Mouse (Mus musculus): ENCODE data around the gene Tjp1.

Gene Tjp1

DNA sequence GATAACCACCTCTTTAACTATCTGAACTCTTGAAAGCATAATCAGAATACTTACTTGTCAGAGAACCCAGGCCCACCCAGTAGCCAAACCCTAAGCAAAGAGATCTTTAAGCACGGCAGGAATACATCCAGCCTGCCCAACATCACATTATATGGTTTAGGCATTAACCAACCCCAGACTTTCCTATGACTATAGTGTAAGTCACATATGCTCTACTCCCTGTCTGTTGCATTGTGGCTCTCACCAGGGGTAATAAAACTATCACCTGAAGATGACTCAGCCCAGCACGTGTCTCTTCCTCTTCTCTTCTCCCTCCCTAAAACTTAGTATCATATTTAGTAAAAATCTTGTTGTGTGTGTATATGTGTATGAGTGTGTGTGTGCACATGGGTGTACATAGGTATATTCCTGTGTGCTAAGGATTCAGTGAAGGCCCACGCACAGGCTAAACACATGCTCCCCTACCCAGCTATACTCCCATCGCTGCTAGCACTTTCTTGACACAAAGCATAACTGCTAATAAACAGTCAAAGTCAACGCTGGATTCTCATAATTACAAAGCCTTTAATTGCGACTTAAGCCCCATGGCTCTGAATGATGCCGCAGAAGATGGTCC, 139.9 kb downstream of the Tjp1 start:
- peak; percentile 55 for DNase-seq

DNA sequence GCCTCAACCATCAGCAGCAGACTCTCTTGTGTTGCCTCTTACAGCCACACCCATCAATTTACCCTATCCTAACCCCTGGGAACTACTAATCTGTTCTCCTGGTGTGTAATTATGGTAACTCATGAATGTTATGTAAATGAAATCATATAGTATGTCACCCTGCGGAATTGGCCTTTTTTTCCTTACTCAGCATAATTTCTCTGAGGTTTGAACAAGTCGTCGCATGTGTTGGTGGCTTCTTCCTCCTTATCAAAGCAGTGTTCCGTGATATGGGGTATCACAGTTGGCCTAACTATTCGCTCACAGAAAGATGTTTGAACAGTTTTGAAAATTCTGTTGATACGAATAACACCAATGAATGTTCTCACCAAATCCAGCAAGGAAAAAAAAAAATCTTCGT, 142.8 kb downstream of the Tjp1 start:
- peak; percentile 44 for DNase-seq

DNA sequence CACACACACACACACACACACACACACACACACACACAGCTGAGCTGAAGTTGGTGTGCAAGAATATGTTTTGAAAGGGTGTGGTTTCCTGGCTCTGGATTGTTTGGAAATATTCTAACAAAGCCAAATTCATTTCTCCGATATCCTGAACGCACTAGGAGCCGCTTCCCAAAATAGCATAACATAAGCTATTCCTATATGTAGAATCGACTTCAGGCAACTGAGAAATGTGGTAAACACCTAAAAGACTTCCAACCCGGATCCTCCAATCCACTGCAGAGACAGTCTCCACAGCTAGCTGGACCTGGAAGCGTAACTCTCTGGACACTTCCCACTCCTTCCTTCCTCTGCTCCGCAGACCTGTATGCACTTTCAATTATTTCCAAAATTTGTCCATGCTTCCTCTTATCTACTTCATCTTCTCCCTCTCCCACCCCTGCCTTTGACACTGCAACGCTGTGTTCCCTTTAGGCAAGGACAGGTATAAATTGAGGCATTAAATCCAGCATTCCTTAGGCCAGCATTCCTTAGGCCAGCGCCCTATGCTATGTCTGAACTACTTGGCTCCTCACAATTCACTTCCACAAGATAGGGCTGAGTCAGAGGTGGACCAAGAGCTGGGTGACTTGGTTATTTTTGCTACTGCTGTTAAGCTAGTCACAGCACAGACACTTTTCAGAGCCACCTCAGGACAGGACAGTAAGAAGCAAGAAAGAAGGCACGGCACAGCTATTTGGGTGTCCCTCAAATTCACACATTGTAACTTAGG, 144.9 kb downstream of the Tjp1 start:
- DNase-seq: peak; percentile 93

DNA sequence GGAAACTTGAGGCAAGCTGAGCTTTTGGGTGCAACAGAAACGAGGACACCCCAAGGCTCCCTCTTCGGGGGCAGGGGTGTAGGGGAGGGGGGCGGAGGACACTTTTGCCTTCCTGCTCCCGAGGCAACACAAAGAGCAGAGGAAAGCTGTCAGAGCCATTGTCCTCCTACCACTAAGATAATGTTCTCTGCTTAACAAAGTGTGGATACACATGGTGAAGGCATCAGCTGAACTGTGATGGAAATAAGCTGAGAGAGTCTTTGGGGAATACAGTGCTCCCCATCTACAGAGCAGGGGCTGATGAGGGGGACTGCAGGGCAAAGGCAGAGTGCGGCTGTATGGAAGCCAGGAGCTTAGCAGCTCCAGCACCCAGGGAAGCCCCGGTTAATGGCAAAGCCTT, 145.7 kb downstream of the Tjp1 start:
- peak; percentile 97 for DNase-seq

DNA sequence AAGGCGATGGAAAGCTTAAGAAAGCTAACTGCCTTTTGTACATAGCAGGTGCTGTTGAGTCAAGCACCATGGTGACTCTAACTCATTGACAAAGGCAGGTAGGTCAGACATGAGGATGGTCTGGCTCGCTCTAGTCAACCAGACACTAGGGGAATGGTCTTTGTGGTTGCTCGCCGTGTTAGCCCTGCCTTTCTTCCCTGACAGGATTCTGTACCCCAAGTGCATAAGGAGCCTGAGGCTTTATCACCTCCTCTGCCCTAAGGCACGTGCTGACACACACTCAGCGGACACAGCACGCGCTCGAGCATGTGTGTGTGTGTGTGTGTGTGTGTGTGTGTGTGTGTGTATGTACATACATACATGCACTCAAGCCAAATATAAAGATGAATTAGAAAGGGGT, 146.9 kb downstream of the Tjp1 start:
- peak; percentile 69 for DNase-seq

DNA sequence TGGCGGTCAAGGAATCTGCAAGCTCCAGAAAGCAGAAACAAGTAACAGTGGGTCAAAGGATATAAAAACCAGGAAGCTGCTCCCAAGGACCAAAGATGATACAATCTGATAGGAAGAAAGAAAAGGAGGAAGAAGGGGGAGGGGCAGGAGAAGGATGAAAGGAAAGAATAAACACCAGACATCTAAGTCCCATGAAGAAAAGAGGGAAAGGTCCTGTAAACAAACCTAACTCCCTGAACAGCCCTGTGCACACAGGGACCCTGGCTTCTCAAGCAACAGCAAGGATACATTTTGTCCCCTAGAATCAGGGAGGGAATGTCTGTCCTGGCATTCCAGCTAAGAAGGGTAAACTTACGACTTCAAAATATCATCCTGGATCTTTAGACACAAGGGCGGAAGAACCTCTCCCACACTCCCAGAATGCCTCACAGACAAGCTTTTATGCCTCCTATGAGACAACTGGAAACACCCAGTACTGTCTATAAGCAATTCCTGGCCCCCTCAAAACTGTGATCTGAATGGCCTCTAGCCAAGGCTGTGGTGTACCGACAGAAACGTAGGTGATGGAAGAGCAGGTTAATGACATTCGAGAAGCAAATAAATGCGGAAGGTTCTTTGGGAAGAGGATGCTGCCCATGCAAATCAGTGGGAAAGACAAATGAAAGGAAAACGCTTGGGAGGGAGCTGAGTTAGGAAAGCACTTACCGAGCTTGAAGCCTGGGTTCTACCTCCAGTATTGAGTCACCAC, 148.6 kb downstream of the Tjp1 start:
- peak; percentile 70 for DNase-seq

DNA sequence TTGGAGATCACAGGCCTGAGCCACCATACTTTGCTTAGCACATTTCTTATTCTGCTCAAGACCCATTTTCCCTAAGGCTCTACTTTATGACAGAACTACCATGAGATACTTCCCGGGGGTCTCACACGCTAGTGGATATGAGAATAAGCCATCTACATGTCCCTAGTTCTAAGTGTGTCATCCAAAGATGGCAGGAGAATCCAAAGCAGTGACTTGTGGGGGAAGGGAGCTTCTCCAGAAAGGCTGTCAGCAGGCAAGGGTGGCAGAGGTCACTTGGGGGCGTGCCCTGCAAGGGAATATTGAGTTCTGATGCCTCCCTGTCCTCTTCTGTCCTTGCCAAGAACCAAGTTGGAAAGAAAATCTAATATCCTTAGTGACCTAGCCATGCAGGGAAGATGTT, 150.1 kb downstream of the Tjp1 start:
- peak; percentile 75 for DNase-seq

DNA sequence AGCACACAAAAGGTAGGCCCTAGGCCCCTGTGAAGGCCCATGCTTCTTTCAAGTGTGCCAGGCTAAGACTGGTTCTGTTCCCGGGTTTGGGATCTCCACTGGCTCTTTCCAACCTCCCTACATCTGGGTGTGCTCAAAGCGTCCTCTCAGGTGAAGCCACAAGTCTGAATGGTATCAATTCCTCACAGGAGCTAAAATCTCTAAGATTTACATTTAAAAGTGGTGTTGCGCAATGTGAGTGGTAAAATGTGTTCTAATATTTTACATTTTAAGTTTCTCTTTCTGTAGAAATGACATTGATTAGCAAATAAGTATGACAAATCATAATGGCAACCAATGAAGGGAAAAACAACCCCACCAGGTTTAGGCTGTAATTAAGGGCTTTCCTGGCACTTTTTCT, 152.0 kb downstream of the Tjp1 start:
- DNase-seq: no peak

DNA sequence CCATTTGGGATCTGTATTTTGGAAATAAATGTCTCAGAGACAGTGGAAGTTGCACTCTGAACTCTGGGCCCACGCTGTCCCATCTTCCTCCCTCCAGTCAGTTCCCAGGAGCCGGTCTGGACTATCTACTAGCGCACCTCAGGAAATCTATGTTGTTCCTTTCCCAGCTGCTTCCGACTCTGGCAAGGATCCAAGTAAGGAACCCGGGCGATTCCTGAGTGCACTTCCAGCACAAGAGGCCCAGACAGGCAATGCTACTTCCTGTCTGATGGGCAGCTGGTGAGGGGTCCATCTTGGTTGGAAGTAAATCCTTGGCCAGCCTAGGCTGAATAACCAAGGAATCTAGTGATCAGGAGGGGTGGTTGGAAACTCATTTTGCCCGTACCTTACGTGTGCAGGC, 152.4 kb downstream of the Tjp1 start:
- DNase-seq: peak; percentile 99

DNA sequence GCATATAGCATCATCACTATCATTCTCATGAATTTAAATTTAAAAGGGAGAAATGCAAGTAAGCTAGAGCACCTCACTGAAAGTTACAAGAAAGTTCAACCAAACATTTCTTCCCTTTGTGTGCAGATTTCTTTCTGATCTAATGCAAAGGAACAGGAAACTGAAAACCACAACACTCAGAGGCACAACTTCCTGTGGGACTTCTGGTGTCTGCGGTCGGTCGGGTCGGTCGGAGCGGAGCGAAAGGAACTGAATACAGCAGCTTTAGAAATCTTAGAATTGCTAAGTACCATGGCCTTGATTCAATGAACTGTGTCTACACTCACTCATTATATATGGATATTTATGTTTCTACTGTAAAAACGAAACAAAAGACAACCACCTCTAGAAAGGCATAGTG, 154.2 kb downstream of the Tjp1 start:
- DNase-seq: peak; percentile 90

DNA sequence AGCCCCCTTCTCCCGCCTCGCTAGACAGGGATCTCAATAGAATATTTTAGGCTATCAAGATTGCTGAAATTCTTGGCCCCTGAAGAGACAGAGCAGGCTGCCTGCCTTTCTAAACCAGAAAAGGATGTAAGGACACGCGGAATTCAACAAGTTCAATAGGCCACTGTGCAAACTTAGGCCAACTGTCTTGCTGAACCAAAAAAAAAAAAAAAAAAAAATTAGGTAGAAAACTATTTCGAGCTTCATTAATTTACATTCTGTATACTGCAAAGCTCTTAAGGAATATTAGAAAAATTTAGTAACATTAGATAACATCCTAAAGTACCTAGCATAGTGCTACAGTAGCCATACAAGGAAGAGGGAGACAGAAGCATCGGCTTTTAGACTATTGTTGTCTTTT, 155.8 kb downstream of the Tjp1 start:
- DNase-seq: no peak

DNA sequence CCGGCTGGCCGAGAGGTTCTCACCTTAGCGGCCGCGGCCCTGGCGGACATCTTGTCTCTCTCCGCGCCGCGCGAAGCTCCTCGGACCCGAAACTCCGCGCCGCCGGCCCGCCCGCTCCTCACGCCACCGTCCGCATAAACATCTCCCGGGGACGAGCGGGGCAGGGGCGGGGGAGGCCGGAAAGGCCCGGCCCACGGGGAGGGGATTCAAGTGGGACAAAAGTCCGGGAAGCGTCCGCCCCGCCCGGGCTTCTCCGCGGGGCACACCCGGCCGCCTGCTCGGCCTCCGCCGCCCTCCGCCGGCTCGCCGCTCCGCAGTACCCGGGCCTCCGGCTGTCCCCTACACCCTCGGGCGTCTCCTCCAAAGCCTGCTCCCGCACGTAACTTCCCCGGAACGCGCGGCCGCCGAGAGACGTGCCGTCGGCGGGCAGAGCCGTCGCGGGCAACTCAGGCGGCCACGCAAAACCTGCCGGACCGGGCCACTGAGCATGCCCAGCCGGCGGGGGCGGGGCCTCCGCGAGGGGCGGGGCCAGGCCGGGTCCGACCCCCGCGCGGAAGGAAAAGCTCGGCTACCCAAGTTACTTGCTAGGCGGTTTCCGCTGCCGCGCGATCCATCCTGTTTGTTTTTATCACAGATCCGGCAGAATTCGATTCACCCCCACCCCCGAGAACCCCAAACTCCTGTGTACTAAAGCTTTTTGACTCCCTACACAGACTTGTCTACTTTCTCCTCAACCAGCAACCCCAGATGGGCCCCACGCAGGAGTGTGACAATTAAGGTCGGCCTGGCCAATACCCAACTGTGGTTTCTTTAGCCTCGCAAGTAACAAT, 156.6 kb downstream of the Tjp1 start:
- DNase-seq: peak; percentile 100

DNA sequence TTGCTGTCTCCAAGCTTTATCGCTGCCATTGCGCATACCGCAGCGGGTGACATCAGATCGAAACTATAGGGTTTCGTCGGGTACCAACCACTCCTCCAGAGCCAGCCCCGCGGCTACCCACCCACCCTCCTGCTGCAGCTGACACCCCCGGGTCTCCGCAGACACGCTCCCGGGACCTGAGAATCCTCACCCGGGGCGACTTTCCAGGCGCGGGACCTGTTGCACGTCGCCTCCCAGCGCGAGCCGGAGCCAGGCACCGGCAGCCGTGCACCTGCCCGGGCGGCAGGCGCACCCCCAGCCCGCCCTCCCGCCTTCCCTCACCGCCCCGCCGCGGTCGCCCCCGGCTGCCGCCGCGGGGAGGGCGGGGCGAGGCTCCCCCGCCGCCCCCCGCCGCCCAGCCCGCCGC, 157.2 kb downstream of the Tjp1 start:
- DNase-seq: no peak

DNA sequence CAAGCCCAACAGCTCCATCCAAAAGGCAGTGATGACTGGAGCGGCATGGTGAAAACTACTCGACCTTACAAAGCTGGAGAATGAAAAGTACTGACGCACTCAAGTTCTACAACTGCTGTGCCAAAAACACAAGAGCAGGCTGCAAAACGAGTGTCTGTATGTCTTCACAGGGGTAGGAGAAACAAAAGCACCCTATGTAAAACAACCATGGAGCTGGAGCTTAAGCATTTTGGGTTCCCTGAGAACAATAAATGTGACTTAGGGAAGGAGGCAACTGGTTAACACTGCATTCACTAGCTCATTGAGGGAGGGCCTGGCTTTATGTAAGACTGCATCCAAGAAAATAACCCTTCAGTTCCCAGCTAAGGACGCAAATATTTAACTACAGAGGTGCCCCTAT, 158.5 kb downstream of the Tjp1 start:
- DNase-seq: peak; percentile 80

DNA sequence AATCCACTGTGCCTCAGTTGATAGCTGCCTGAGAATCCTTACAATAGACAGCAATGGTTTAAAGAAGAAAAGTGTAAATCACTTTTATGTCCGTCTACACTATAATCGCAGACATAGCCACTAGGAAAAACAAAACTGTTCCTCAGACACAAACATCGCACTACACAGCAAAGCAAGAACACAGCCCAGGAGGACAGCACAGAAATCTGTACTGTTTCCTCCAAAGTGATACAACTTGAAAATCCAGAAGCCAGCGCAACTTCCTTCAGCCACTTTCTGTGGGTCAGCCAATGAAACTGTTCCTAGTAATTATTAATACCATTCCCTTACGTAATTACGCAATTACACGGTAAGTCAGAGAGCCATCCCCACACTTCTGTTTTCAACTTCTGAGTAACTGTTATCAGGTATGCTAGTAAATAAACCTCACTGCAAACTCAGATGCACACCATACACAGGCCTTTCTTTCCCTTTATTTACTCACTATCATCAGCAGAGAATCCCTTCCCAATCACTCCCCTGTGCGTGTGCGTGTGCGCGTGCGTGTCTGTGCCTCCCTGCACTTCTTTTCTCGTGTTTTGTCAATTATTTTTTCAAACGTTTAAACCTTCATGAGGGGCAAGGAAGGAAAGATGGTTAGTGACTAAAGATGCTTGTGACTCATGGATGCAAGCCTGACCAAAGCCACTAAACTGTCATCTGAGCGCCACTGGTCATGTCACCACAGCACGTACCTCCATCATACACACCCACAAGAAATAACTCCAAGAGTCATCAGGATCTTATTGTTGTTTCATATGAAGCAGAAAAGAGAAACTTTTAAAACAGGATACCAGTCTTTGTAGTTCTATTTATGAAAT, 160.0 kb downstream of the Tjp1 start:
- DNase-seq: peak; percentile 82

DNA sequence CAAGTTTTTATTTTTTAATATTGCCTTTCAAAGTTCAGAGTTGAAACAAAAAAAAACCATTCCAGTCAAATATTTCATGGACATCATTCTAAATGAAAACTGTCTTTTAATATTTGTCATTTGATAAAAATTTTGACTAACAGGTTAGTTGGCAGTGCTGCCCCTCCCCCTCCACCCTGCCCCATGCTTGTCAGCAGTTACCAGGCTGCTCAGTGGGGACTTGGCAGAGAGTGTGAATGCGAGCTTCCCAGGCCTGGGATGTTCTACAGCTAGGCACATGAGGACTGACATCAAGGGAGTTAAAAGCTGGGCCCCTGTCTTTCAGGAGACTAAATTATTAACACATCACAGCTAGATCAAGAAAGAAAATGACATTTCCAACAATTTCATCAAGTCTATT, 161.4 kb downstream of the Tjp1 start:
- peak; percentile 94 for DNase-seq

DNA sequence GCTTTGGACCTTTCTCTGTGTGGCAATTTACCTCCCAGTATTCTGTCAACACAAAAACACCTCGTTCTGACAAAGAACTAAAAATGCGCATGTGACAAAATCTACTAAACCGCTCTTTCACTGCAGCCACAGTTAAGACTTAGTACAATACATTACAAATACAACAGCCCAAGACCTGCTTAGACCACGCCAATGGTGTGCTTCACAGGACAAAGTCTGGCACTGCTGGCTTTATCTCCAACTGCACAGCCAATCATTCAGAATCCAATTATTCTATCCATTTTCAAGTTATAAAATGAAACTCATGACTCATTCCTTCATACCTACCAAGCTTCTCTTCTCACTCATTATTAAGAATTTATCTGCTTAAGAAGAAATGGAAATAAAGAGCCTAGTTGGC, 162.0 kb downstream of the Tjp1 start:
- peak; percentile 19 for DNase-seq

DNA sequence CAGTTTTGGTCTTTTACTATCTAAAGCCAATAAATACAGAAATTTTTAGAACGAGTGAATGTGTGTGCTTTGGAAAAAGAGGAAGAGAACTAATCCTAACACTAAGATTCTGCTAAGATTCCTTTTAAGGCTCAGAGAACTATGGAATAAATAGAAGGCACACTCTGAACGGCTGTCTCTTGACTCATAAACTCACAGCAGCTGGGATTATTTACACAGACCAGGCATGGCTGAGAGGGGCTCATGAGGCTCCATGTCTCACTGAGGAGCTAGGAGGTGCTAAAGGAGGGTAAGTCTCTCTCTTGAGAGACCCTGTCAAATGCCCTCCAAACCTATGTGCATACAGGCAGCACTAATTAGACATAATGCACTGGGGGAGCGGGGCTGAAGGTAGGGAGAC, 167.3 kb downstream of the Tjp1 start:
- DNase-seq: no peak

DNA sequence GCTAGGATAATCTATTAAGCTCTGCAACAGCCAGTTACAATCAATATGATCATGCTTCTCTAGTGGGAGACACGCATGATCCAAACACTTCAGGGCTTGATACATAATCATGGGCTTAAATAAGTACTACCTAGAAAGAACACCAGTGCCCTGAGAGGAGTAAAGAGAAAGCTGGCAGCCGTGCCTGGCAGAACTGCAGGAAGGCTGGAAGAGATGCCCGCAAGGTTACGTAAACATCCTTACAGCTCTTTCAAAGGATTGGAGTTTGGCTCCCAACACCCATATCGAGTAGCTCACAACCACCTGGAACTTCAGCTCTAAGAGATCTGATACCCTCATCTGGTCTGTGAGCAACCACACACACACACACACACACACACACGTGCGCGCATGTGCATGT, 167.8 kb downstream of the Tjp1 start:
- DNase-seq: peak; percentile 87

DNA sequence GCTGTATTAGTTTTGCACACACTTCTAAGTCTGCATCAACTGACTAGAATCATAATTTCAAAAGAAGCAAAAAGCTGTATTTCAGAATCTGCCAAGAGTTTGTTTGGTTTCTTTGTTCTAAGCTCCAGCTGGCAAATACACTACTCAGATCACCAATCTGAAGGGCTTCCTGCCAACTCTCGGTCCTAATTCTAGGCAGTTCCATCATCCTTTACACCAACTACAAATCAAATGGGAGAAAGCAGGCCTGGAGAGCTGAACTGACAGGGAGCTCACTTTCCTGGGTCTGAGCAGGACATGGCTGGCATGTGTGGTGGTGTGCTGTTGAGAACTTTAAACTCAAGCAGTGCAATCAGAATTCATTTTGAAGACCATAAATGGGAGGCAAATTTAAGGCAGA, 170.0 kb downstream of the Tjp1 start:
- peak; percentile 93 for DNase-seq

DNA sequence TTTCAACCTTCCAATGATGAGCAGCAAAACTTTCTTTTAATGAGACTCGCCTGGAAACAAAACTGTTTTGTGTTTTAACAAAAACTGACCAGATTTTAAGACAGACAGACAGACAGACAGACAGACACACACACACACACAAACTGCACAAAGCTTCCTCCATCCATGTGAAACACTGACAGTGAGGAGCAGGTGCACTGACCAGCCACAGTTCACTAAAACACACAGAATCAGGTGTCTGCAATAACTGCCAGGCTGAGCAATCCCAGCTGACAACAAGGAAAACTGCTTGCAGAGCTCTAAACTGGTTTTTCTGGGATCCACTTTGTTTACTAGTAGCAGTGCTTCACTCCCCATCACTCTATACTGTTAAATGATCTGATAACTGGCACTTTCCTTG, 171.4 kb downstream of the Tjp1 start:
- DNase-seq: no peak

DNA sequence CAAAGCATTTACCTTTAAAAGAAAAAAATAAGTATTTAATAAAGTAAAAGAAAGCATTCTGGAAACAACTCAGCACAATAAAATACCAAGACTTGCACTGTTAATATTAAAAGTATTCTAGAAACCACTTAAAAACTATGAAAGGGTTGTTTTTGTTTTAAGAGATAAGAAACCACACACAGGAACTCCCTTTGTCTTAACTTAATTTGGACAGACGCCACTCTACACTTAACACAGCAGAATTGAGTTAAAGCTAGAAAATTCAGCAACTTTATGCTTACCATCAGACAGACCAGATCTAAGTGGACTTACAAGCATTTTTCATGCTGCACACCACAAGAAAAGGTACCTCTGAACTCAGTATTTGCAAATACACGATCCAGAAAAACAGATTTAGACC, 172.7 kb downstream of the Tjp1 start:
- DNase-seq: no peak

Data from heart, adult 11 months (tissue).